Mouse (Mus musculus): ENCODE measurements at regions not wholly inside any gene's neighbourhood (a gene's known extent, or its start where the extent isn't known, plus 50 kb on each side); places are given as distances from the start of the nearest gene placed in this dataset.

DNA sequence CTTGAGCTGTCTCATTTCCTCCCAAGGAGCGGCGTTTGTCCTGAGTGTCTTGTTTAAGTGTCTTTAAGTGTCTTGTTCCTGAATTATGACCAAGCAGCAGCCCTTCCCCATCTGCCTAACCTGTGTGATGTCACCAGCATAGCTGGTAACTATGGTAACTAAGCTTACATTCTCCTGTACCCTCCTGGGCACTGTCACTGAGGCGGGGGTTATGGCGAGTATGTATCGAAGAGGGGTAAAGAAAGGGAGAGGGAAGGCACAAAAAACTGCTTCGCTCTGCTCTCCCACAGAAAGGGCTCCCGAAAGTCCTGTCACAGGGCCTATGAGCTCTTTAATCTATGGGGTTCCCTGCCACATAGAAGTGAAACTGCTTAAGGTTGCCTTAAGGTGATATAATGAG, 89.6 kb downstream of the Ppp4r2 start:
- no peak for DNase-seq

DNA sequence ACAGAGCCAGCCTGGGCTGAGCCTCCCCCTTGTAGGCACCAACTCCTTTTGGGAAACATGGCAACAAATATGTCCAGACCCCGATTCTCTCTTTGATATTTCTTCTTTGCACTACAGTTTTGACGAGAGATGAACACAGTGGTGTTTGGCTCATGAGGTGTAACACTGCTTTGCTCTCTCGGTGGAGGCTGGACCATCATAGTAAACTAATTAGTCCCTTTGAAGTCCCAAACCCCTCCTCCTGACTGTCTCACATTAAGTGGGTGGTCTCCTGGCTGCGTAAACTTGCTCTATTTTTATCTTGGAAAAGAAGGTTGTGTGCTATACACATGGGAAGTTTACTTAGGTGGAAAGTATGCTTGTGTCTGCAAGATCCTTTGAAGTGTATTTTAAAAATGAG, 90.3 kb downstream of the Ppp4r2 start:
- DNase-seq, result no peak

DNA sequence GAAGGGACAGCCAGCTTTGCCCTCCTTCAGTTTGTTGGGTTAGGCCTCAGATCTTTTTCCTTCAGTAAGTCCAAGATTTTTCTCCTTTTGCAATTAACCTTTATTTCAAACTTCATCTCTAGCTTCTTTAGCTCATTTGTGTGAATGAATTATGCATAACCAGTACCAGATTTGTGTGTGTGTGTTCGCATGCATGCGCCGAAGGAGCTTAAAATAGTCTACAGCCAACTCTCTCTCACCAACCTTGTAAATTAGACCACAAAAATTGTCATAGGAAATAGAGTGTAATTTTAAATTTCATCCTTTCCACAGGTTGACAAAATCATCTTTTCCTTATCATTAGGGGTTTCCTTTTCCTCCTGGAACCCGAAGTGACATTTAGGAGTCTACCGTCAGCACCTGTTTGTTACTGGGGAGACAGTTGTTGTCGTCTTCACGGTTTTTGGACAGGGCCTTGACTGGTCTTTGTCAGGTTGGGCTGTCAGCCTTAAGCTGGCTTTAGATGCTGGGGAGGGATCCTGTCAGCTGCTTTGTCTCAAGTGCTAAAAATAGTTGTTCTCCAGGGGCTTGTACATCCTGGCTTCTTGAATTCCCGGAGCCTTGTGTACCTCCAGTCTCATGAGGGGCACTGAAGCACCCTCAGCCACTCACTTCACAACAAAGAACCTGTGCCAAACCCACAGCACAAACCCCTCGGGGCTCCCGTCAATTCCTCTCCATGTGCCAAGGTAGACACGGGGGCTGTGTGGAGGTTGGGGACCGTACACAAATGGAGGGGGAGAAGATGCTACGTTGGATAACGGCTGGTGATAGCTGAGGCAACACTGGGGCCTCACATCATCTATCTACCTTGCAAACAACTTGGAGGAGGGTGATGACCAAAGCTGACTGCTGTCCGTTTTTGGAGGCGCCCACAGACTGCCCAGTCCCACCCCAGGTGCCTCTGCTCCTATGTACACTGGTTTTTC, 95.7 kb downstream of the Ppp4r2 start:
- no peak for DNase-seq

DNA sequence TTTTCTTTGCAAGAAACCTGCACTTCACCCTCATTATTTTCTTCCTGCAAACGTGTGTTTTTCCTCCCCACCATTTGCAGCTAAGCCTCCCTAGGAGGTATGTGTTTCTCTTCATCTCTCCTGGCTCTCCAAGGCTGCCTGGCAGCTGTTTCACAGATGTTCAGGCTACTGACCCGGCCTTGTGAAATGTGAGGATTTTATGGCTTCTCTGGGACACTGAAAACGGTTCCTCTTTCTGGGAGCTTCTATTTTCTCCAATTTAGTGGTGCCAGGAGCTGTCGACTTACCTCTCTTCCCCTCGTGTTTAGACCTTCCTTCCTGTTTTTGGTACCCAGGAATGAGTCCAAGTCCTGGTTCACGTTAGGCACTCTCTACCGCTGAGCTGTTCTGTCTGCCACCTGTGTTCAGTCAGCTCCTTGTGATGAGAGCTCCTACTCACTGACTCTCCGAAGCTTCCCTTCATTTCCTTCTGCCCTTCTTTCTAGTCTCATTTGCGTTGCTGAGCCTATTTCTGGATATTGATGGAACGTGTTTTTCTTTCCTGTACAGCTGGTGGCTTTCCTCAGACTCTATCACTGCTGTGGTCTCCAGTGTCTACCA, 96.4 kb downstream of the Ppp4r2 start:
- DNase-seq, result no peak

DNA sequence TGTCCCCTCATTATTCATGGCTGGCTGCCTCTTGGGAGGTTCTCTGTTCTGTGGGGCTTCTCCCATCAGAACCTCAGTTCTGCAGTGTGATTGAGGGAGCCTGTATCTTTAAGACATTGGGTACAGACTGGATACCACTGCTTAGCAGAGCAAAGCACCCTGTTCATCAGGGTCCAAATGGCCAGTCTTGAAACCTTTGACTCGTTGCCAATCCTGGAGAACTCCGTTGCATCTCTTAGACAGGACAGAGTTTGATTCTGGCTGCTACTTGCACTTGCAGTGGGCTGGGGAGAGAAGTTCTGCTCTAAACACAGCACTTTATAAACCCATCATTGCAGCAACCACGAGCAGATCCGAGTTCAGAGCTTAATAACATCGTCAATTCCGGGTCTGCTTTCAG, 97.3 kb downstream of the Ppp4r2 start:
- DNase-seq, result no peak

DNA sequence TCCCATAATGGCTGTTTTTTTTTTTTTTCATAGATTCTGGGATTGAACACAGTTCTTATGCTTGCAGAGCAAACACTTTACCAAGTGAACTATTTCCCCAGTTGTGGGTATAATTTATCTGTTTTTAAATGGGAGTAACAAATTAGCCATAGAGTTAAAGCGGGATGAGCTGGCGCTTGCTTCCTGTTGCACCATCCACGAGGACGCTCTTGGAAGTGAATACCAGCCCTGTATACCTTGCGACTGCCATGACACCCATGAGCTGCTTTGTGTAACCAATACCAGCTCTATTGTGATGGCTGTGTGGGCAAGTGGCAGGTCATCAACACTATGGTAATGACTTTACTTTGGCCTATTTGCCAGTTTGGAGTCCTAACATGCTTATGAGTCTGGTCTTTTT, 101.0 kb downstream of the Ppp4r2 start:
- no peak for DNase-seq

DNA sequence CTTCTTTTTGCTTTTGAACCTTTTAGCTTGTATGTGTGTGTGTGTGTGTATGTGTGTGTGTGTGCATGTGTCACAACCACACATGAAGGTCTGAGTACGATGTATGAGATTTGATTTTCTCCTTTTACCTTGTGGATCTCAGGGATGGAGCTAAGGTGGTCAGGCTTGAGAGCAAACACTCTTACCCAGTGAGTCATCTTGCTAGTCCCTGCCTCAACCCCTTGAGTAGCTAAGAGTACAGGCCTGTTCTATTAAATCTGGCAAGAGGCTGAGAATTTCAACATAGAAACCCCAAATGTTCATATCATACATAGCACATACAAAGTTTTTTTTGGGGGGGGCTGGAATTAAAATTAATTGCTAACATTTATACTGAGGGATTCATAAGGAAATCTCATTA, 104.4 kb downstream of the Ppp4r2 start:
- DNase-seq, result no peak

DNA sequence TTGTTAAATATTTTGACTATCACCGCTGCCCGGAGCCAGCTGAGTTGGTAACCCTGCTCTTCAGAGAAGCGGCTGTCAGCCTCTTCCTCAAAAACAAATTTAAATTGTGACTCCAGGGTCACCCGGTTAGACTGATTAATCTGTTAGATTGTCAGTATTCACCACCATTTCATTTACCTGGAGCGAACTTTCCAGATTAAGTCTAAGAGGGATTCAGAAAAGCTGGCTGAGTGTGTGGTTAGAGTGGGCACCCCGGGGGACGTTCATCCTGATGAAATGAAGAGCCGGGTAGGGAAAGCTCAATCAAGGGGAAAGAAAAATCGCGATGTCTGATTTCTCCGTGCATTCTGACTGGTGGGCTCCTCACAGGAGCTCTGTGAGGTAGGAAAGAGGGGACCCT, 105.0 kb downstream of the Ppp4r2 start:
- DNase-seq, result no peak

DNA sequence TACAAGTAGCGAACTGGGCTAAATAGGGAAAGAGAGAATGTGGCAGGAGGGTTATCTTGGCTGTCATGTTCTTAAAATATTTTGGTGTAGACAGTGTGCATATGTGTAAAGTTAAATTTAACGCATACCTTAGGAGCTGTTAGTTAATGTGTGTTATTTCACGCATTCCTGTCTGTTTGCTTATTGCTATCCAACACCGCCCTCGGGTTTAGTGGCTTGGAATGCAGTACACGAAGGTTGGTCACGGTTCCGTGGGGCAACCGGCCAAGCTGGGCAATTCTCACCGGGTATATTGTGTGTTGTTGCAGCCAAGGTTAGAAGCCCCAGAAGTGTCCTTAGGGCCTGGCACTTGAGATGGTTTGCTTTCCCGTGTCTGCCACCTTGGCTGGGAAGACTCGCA, 105.6 kb downstream of the Ppp4r2 start:
- peak; percentile 29 for DNase-seq

DNA sequence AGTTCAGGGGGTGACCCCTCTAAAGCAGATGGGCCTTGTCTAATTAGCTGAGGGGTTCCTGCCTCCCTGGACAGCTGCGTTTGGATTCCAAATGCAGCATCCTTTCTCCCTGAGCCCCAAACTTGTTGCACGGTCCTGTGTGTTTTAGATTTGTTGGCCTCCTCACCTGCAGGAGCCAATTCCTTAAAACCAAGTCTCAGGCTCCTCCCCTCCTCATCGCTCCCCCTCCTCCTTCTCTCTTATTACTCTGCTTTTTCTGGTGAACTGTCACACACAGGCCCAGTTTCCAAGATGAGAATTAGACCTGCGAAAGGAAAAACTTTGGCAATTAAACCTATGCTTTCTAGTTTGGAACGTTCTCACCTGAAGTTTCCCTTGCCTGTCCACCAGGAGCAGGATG, 106.3 kb downstream of the Ppp4r2 start:
- DNase-seq, result no peak

DNA sequence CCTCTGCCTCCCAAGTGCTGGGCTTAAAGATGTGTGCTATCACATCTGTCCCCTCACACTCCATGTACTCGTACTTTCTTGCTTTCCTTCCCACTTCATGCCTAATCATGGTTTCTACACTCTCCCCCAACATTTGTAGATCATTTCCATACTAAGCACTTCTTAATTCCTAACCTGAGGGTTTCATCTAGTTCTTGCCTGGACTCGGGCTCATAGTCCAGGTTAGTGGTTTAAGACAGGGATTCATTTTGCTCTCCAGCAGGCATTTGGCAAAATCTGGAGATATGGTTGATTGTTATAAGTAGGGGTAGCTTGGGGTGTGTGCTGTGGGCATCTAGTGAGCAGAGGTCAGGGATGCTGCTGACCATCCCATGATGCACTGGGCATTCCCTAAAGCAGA, 108.3 kb downstream of the Ppp4r2 start:
- no peak for DNase-seq

DNA sequence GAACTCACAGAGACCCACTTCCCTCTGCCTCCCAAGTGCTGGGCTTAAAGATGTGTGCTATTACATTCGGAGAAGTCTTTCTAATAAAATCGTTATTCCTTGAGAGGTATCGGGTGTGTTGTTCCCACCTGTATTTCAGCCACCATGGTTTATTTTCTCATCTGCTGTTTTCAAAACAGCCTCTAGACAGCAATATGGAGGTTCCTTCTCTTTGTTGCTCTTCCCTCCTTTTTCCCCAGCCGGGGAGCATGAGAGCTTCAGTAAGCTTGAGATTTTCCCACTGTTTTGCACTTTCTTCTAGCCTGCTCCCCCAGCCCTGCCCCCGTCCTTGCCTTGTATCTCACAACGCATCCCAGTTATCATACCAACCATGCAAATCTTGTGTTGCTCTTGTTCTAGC, 109.5 kb downstream of the Ppp4r2 start:
- no peak for DNase-seq

DNA sequence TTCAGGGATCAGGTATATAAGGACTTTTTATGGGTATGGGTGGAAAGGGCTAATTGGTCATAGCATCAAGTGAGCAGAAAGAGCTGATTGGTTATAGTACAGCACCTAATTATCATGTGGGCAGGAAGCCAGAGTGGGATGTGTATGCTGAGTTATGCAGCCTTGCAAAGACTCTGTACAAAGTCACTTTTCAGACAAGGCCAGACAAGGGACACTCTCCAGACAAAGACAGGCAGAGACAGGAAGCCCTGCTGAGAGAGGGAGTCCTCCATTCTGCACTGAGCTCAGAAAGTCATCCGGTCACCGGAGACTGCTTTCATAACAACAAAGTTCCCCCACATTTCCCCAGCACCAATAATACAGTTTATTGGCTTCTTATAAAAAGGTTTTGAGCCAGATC, 112.4 kb downstream of the Ppp4r2 start:
- DNase-seq, result no peak

DNA sequence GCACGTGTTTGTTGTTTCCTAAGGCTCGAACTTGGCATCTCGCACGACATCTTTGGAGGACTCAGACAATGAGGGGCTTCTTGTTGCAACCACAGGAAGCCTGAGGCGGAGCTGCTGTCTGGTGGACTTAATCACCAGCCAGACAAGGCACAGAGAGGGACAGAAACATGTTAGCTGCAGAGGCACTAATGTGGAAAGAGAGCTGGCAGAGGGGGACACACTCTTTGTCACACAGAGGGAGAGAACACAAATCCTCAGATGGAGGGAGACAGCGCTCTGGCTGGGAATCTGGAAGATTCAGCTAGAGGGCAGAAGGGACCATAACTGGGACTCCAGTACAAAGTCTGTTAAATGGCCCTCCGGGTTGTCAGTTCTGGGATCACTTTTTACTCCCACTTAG, 114.9 kb downstream of the Ppp4r2 start:
- DNase-seq, result no peak

DNA sequence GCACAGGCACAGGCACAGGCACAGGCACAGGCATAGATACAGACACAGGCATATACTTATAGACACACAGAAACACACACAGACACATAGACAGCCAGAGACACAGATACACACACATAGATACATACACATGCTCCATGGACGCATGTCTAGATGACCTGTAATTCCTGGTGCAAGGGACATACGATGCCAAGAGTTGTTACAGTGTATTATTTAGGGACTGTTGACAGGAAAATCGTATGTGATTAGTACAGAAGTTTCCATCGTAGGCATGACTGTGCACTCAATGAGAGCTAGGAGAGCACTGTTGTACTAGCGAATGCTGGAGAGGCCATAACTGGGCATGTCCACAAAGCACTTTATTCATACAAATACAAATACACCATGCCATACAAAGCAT, 118.2 kb downstream of the Ppp4r2 start:
- no peak for DNase-seq

DNA sequence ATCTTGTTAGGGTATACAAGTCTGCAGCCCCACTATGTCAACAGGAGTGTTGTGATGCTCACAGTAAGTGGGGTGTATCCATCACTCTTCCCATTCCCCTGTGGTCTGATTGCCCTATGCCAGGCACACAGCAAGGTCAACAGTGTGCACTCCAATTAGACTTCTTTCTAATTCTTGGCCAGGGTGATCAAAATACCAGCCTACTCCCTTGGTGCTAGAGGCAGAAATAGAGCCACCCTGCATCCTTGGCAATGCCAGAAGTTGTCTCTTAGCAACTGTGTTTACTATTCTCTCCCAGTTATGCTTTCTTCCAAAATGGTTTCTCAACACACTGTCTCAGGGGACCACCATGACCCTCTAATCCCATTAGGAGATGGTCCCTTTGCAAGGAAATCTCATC, 119.0 kb downstream of the Ppp4r2 start:
- no peak for DNase-seq

DNA sequence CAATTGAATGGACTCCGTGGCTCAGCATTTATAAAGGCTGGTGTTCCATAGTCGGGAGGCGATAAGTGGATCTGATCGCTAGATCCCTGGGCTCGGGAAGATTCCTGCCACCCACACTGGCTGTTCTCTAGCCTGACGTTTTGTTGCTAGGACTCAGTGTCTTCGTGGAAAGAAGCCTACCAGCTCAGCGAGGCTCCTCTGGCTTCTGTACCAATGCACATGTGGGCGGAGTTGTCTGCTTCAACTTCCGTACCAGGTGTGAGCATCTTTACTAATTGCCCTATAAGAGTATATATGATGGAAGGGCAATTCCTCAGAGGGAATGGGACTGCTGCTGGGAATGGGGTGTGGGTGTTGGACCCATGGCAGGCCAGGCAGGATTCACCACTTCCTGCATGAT, 121.1 kb downstream of the Ppp4r2 start:
- no peak for DNase-seq

DNA sequence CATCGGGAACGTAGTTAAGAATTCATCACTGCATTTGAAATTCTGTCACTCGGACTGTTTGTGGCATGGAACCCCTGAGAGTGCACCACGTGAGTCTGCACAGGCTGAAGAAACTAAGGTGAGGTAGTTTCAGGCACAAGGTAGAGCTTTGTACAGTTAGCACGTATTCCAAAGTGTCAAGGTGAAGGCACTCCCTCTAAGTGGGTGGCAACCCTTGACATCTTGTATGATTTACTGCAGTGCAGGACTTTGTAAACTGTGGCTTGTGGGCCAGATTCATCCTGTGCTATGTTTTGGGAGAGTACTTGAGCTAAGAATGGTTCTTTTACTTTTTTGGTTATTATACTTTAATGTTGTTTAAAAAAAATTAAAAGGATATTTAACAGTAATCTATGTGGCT, 133.1 kb downstream of the Ppp4r2 start:
- DNase-seq, result no peak

DNA sequence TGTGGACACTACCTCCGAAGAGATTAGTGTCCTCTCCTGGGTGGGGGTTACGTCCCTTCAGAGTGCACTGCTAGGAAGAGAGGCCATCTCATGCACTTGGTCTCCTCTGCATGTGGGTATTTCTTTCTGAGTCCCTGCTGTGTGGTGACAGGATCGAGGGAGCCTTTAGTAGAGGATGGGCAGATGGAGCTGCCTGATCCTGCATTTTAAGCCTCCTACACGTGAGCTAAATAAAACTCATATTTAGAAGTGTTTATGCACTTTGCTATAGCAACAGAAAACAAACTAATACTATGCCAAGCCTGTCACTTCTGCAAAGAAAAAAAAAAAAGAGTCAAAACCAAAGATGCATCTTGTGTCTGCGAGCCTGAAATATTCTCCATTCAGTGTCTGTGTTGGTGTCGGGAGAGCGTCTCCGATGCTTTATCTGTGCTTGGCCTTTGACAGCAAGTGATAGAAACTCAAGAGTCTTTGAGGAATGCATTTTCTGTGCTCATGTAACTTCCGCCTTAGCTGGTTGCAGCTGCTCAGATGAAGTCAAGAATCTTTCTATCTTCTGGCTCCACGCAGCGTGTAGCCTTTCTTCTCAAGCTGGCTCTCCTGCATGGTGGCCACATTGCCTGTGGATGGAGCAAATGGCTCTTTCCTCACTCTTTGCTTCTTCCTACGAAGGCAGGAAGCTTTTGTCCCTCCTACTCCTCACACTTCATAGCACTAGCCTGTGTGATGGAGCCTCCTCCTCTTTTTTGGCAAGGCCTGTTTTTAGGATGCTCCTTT, 134.8 kb downstream of the Ppp4r2 start:
- DNase-seq, result no peak

DNA sequence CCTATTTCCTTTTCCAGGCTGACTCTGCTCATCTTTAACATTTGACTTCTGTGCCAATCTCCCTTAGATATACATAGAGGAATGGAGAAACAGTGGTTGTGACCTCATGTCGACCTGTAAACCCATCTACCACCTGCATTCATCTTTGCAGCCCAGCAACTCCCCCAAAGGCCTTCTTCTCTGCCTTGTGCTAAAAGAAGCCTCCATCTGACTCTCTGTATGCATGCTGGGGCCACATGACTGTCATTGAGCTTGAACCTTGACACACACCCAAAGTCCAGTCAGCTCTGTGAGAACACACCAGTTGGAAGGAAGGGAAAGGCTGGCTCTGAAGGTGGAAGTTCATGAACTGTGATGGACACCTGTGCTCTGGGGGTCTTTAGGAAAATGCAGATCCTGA, 135.5 kb downstream of the Ppp4r2 start:
- DNase-seq, result no peak

DNA sequence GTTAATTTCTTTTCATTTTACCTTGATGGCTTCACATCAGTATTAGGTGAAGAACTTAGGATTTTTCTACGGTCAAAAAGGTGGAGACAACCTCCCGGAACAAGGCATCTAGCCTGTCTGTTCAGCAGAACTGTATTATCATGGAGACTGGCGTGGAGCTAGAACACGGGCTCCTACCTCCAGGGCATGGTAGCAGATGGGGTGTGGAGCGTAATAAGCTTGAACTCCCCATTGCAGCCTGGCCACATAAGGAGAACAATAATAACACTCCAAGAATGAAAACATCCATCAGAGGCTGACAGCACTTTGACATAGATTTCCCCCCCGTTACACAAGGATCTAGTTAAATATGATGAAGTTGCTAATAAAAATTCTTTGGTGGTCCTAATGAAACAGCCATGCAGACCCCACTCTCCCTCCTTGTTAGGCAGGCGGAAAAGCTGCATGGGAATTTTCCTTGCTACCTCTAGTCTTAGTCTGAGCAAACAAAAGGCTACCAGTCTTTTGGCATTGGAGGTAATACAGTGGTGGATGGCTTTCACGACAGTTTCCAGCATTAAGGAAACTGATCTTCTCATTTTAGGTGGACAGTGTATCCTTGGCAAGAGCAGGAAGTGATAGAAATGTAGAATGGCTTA, 137.5 kb downstream of the Ppp4r2 start:
- no peak for DNase-seq

DNA sequence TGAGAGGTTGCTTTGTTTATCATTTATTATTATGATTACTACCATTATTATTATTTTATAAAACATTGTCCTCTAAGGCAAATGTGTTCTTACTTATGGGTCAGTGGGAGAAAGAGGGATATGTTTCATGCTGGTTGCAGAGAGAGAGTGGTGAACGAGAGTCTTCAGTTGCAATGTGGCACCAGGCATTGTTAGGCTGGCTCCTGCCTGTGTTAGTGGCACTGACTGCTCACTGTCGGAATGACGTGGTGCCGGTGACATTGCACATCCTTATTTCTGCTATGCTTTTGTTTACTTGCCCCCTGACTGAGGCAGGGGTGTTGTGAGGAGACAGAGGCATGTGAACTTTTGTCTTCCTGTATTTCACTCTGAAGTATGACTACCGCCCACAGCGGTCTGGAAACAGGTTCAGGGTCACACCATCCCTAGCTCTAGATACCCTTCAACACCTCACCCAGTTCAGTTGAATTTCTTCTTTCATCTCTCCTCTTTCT, 138.1 kb downstream of the Ppp4r2 start:
- no peak for DNase-seq
